ENCODE assay signal across 22 mouse cellular contexts in the genomic region with DNA sequence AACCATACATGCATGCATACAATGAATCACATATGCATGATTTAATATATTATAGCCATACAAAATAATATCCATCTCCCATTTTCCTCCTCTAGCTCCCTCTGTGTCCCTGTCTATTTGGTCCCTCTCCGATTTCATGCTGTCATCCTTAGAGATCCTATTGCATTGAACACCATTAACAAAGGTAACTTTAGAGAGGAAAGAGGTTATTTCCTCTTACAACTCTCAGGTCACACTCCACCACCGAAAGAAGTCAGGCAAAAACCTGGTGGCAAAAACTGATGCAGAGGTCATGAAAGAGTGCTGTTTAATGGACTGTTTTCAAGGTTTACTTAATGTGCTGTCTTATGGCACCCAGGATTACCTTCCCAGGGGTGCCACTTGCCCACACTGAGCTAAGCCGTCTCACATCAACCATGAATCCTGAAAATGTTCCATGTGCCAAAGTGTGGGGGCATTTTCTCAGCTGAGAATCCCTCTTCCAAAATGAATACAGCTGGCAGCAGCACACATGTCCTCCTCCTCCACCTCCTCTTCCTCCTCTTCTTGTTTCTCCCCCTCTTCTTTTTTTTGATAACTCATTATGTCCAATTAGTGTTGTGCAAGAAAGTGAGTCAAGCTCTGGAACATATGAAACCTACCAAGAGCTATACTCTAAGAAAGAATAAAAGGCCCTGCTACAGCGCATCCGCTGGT.
"Had no signal": no experiment of that assay in that cellular context is flagged by ENCODE, and none has a peak within 500 bp of the region (broad histone marks: within the 10 kb centered on the region; RNA-seq: fewer than 3 reads in every experiment).

No protein-coding gene starts in this region.

- ATAC-seq: intestine, embryonic 15.5 days; liver, postnatal 0 days; lung, postnatal 0 days; midbrain, embryonic 16.5 days had no signal

- H3K4me3 ChIP-seq: intestine, embryonic 15.5 days; layer of hippocampus, adult 2 months; limb, embryonic 12.5 days; limb, embryonic 15.5 days; midbrain, embryonic 12.5 days; myocyte; neural tube, embryonic 13.5 days had no signal

- DNase-seq: kidney, adult 11 months; kidney, postnatal 14 days; layer of hippocampus, adult 9-11 months; left cerebral cortex, postnatal 4 days; liver, postnatal 0 days; lung, embryonic 14.5 days; retina, postnatal 1 day; right cerebral cortex, postnatal 14 days; thymus, adult 2 months; thymus, postnatal 14 days had no signal

- H3K9ac ChIP-seq: intestine, embryonic 15.5 days; limb, embryonic 12.5 days; limb, embryonic 15.5 days; liver, embryonic 14.5 days; liver, postnatal 0 days; lung, embryonic 14.5 days; midbrain, embryonic 12.5 days; neural tube, embryonic 13.5 days had no signal

- H3K27ac ChIP-seq: intestine, embryonic 15.5 days; layer of hippocampus, adult 2 months; limb, embryonic 12.5 days; limb, embryonic 15.5 days; liver, embryonic 14.5 days; macrophage; midbrain, embryonic 12.5 days; neural tube, embryonic 13.5 days had no signal

- H3K36me3 ChIP-seq: intestine, embryonic 15.5 days; limb, embryonic 12.5 days; limb, embryonic 15.5 days; midbrain, embryonic 12.5 days; neural tube, embryonic 13.5 days had no signal

- H3K27me3 ChIP-seq: intestine, embryonic 15.5 days; limb, embryonic 12.5 days; limb, embryonic 15.5 days; midbrain, embryonic 12.5 days; neural tube, embryonic 13.5 days had no signal

- H3K4me2 ChIP-seq: intestine, embryonic 15.5 days; limb, embryonic 12.5 days; limb, embryonic 15.5 days; liver, embryonic 11.5 days; lung, embryonic 14.5 days; midbrain, embryonic 12.5 days; neural tube, embryonic 13.5 days had no signal

- H3K9me3 ChIP-seq: intestine, embryonic 15.5 days; limb, embryonic 12.5 days; limb, embryonic 15.5 days; midbrain, embryonic 12.5 days; neural tube, embryonic 13.5 days had no signal

- H3K4me1 ChIP-seq: intestine, embryonic 15.5 days; limb, embryonic 12.5 days; limb, embryonic 15.5 days; midbrain, embryonic 12.5 days had no signal
